Mouse (Mus musculus) cortical plate, adult 2 months (tissue): ENCODE results near the gene Brd4. TPM values are rescaled to one million over a fixed set of nuclear protein-coding genes. Genes with fewer than 3 reads are reported as not detected.

Experiments used
- H3K27ac ChIP-seq: fragments of 200-500 bp; 2 replicates; pipeline ENCODE4 v1.5.1; 2012; ENCODE audit warnings: low read length, control low read depth, inconsistent platforms; ENCODE audit not compliant: insufficient read depth
- H3K4me1 ChIP-seq: fragments of 200-500 bp; 2 replicates; pipeline ENCODE4 v1.6.1; 2011; ENCODE audit warnings: low read length; ENCODE audit not compliant: control insufficient read depth, insufficient read depth
- H3K4me3 ChIP-seq: fragments of 200-500 bp; 2 replicates; pipeline ENCODE4 v1.5.1; 2011; ENCODE audit warnings: mild to moderate bottlenecking, low read length, control low read depth; ENCODE audit not compliant: insufficient read depth
- CTCF ChIP-seq: fragments of 200-500 bp; IDR thresholded peaks from 2 replicates; pipeline ENCODE4 v1.5.1; 2011; ENCODE audit warnings: mild to moderate bottlenecking, control low read depth, low read length; ENCODE audit not compliant: insufficient read depth; ENCODE audit errors: extremely low read depth
- POLR2A ChIP-seq: fragments of 200-500 bp; IDR thresholded peaks from 2 replicates; pipeline ENCODE4 v1.6.1; 2011; ENCODE audit warnings: mild to moderate bottlenecking, low read length, control low read depth; ENCODE audit not compliant: insufficient read depth; ENCODE audit errors: extremely low read depth
- polyA plus RNA-seq: library from polyadenylated mRNA; depleted of rRNA; stranded (reverse); fragments of >200 nt; gene quantifications from 2 replicates; pipeline ENCODE4 v1.2.3, GENCODE M21; 2012; rRNA removed

The Brd4 gene
- polyA plus RNA-seq: 43.5 and 43.9 TPM in 2 replicates

DNA sequence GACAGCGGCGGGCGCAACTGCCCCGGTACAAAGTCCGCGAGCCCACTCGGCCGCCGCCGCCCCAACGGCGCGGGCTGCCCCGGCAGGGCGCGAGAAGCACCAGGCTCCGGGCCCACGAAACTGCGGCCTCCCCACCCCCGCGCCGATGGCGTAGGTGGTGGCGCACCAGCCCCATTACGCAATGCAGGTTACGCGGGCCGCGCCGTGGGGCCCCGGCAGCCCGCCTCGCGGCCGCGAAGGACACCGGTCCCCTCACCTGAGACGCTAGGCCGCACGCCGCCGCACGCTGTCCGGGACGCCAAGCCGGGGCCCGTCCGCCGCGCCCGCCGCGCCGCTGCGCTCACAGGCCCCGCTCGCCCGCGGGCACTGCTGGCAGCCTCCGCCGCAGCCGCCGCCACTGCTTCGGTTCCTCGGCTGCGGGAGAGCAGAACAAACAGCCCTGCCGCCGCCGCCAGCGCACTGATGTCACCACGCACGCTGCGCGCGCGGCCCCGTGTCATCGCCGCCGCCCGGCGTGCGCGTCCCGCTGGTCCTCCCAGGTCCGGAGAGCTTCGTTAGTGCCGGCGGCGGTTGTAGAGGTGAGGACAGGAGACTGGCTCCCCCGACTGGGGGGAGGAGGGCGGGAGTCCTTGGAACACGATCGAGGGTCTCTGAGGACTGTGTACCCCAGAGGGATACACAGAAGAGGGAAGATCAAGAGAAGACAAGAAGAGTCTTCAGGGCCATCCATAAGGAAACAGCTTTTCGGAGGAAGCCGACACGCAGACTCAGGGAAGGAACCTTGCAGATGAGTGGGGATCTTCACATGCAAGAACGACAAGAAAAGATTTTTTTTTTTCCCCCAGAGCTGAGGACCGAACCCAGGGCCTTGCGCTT, at the start of gene Brd4:
Gene Brd4 (minus strand): TSS at position 461 of the 876 bp plus-strand sequence.
- Histone ChIP-seq H3K27ac (peak within 1 kb of the TSS; percentile 97), H3K4me1 (peaks cover 5% of the 10 kb centered on the region), H3K4me3 (peak within 1 kb of the TSS; percentile 72)
- TF ChIP-seq POLR2A: peak; percentile 84
- no peak for TF ChIP-seq CTCF

DNA sequence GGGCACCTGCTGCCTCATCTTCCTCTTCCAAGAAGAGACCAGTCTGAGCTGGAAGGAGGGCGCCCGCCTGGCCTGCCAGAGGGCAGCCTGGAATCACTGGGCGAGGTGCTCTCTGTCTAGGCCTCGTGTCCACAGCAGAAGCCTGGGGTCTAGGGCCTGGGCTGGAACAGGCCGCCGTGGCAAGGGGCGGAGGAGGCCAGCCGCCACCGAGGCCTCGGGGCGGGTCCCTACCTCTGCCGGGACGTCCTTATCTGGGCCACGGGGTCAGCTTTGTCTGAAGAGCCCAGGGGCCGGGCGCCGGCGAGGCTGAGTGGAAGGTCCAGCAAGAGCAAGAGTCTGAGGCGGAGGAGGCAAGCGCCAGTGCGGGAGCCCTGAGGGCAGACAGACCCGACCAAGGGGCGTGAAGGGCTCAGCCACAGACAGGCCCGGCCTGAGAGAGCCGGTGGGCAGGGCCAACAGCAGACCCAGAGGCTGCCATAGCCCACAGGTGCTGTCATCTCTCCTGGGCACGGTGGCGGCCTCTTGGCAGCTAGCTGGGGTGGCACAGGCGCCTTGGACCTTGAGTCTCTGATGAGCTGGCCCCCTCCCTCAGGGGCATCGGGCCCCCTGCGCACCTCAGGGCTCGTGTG, 49.3 kb upstream of the Brd4 start:
- TF ChIP-seq CTCF (no peak), POLR2A (no peak)
- H3K4me1 ChIP-seq: 0 out of 2 replicates have a peak, but pooled peaks cover 1% of the 10 kb centered on the region

DNA sequence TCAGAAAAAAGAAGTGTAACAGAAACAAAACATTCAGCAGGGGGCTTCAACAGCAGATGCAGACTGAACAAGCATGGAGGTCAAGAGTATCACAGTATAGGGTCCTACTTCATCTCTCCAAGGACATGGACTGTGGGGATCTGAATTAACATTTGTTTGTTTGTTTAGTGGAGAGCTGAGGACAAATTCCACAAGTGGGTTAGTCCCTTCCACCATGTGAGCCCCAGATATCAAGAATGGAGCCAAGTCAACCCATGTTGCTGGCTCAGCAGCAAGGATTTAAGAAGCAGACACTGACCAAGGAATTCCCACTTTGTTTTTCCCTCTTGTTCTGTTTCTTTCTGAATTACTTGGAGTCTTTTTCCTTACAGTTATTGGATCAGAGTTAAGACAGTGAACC, 43.0 kb upstream of the Brd4 start:
- no peak for TF ChIP-seq CTCF
- TF ChIP-seq POLR2A: no peak

More for the DNA sequence above, 49.3 kb upstream of the Brd4 start:
- H3K27ac ChIP-seq: no peak overlapping the region
- no peak overlapping the region for H3K4me3 ChIP-seq

DNA sequence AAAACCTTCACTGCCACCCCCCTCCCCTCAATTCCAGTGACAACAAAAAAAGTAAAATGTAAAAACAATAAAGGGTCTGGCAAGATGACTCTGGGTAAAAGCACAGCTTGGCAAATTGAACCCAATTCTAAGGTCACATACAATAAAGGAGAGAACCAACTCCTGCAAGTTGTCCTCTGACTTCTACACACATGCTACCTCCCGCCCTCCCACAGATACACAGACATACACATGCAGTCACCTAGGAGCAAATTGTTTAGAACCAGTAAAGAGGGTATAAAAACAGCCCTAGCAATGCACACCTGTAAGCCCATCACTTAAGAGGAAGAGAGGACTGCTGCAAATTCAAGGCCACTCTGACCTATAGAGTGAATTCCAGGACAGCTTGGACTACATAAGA, 38.3 kb upstream of the Brd4 start:
- TF ChIP-seq POLR2A (no peak), CTCF (no peak)
- H3K4me1 ChIP-seq: peaks cover 1% of the 10 kb centered on the region; the same call in 1 of the 2 replicates
- H3K27ac ChIP-seq: no peak overlapping the region
- H3K4me3 ChIP-seq: no peak overlapping the region

More for the DNA sequence above, 43.0 kb upstream of the Brd4 start:
- no peak overlapping the region for H3K4me3 ChIP-seq
- no peaks in the 10 kb centered on the region for H3K4me1 ChIP-seq
- no peak overlapping the region for H3K27ac ChIP-seq

DNA sequence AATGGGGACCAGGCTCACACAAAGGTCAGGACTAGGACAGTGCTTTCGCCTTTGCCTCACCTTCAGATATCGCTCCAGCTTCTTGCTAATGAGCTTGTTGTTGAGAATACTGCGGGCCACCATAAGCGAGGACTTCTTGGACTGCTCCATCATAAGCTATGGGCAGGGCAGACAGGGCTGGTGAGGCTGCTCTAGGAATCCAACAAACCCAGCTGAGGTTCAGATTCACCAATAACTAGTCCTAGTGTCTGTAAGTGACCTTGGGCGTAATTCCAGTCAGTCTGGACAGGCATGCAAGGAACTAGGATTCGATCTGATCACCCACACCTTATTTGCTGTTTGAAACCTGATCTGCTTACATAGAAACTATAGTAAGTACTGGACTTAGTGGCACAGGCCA, 37.3 kb upstream of the Brd4 start:
- TF ChIP-seq CTCF (no peak), POLR2A (no peak)
- peak overlapping the region; percentile 73 for H3K4me3 ChIP-seq
- no peak overlapping the region for H3K27ac ChIP-seq
- H3K4me1 ChIP-seq: peaks cover 1% of the 10 kb centered on the region; the same call in 1 of the 2 replicates

DNA sequence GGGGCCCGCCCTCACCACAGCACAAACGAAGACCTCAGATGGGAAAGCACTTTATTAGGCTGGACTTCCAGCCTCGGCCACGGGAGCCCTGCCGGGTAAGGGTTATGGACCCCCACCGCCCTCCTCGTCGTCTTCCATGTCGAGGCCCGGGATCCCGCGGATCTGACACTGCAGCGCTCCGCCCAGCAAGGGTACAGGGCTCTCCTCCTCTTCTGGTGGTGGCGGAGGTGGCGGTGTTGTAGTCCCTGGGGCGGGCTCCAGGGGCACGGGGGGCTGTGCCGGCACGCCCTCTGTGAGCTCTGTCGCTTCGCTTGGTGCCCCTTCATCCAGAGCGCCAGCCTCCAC, 36.8 kb upstream of the Brd4 start:
- peak overlapping the region; percentile 41; the same call in 1 of the 2 replicates for H3K27ac ChIP-seq
- peak overlapping the region; percentile 73 for H3K4me3 ChIP-seq
- peaks cover 1% of the 10 kb centered on the region; the same call in 1 of the 2 replicates for H3K4me1 ChIP-seq
- TF ChIP-seq POLR2A (no peak), CTCF (no peak)

DNA sequence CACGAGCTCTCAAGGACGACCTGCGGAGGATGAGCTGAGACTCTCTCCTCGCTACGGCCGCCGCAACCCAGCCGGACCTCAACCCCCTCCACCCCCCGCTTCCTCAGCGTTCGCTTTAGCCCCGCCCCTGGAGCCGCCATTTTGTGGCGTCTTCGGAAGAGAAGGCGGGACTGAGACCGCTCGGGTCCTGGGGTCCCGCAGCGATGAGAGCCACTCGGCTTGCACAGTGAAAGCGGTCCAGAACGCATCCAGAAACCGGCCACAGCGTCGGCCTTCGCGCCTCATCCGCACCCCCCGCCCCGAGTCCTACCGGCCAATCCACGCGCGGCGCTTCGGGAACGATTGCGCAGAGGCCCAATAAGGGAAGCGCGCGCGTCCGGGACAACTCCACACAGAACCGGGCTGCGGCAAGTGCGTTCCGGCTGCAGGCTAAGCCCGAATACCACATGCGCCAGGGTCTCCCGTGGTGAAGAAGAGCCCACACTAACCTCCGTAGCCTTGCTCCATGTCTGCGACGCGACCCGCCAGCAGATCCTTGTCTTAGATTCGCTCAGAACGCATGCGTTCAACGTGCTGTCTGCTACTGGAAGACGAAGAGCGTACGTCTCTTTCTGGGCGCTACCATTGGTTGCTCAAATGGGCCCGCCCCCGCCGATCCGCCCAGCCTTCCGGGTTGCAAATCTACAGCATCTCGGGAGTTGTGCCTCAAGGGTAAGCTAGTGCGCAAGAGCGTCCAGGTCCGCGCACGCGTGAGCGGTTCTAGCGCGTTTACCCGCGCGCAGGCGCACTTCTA, 36.3 kb upstream of the Brd4 start, which contains the start of gene Akap8:
Gene Akap8 (minus strand): TSS at position 642 of the 793 bp plus-strand sequence.
- H3K27ac ChIP-seq: peak within 1 kb of the TSS; percentile 62
- no peak for TF ChIP-seq CTCF
- TF ChIP-seq POLR2A: peak; percentile 98
- peaks cover 1% of the 10 kb centered on the region; the same call in 1 of the 2 replicates for H3K4me1 ChIP-seq
- H3K4me3 ChIP-seq: peak within 1 kb of the TSS; percentile 73

DNA sequence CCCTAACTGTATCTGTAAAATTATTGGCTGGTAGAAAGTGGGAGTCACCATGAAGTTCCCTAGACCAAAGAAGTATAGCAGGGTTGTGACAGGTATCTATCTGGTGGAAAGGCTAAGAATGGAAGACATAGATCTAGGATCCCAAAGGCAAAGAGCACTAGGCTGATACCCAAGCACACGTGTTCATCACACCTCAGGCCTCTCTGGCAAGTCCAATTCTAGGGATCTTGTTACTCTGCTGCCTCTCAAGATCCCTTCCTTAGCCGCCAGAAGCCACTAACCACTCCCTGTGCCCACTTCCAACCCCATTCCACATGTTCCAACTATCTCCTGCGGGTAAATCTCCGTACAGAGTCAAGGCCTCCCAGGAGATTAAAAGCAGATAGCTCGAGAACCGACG, 35.4 kb upstream of the Brd4 start:
- peaks cover 1% of the 10 kb centered on the region; the same call in 1 of the 2 replicates for H3K4me1 ChIP-seq
- TF ChIP-seq CTCF (no peak), POLR2A (no peak)
- H3K4me3 ChIP-seq: peak overlapping the region; percentile 73
- H3K27ac ChIP-seq: no peak overlapping the region

DNA sequence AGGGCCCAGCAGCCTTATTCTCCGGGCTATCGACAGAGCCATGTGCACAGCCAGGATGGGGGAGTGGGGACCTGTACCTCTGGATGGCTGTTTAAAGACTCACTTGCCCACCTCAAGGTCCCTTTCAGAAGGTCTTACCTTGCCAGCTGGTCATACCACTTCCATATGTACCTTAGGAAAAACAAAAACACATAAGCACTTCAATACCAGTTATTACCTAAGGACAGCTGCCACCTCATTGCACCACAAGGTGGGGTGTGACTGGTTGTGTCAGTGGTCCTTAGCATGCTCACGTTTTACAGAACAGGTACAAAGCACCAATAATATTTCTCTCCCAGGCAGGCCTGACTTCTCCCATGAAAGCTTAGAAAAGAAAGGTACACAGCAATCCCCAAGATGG, 33.2 kb upstream of the Brd4 start:
- Histone ChIP-seq H3K4me3 (no peak overlapping the region), H3K27ac (no peak overlapping the region), H3K4me1 (peaks cover 1% of the 10 kb centered on the region; the same call in 1 of the 2 replicates)
- TF ChIP-seq POLR2A (no peak), CTCF (no peak)
